Mouse (Mus musculus): ENCODE data around the gene Zcchc14. TPM values are rescaled to one million over a fixed set of nuclear protein-coding genes. Genes with fewer than 3 reads are reported as not detected.
A peak's percentile ranks its signal among the peaks of the same experiment; 100 is the strongest.
"Not testable (repeated sequence)": the region's sequence is repeated elsewhere in the genome, so short reads cannot be mapped to it uniquely, and the experiment has no call there.

Zcchc14 gene
- polyA plus RNA-seq, 1 experiment, result 18.2 TPM

DNA sequence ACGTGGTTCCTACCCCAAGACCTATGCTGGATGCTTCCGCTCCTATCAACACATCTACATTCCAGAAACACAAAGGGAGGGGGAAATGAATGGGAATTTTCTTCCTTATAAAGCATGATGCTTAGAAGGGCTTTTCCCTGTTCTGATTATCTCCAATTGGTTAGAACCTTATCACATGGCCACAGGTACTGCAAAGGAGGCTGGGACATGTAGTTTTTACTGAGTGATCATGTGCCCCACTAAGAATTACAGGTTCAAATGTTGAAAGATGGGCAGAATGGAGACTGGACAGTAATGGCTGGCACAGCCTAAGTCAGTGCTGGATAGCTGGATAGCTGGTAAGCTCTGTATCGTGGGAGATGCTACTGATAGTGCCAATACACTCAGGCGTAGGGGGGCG is 21.2 kb upstream of the Zcchc14 start:
- Histone ChIP-seq H3ac (ENCODE audit: control insufficient read depth, insufficient read length, low read depth) (no peak overlapping the region), H3K79me2 (ENCODE audit: control insufficient read depth, insufficient read depth) (no peaks in the 10 kb centered on the region), H3K79me3 (ENCODE audit: low read depth) (no peaks in the 10 kb centered on the region), H3K4me3 (ENCODE audit: insufficient read depth, poor library complexity, severe bottlenecking) (no peak overlapping the region), H3K27me3 (ENCODE audit: control insufficient read depth, insufficient read depth, insufficient read length) (peaks cover 4% of the 10 kb centered on the region), H3K36me3 (ENCODE audit: control insufficient read depth, insufficient read depth) (no peaks in the 10 kb centered on the region)
- no peak for TF ChIP-seq MAX (IDR thresholded peaks at IDR 0.05)
- TF ChIP-seq MYOD1 (IDR thresholded peaks at IDR 0.05; ENCODE audit: control insufficient read depth, insufficient read length, low read depth), result no peak
- TF ChIP-seq USF1 (IDR thresholded peaks at IDR 0.05; ENCODE audit: low read depth), result peak; percentile 92
- TF ChIP-seq CEBPB (IDR thresholded peaks at IDR 0.05; ENCODE audit: low read depth), result no peak

DNA sequence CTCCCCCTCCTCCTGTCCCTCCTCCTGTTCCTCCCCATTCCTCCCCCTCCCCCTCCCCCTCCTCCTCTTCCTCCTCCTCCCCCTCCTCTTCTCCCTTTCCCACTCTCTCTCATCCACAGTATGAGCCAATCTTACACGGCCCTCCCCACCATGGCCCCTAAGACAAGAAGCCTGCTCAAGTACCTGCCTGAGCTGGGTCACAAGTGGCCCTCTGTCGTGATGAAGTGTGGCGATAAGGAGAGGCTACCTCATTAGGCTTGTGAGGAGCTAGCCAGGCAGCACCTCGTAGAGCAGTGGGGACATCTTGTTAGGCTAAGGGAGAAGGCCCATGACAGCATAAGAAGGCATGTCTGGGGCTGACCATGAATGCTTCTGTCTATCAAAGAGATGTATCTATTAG is 20.5 kb upstream of the Zcchc14 start:
- Histone ChIP-seq H3K79me3 (ENCODE audit: low read depth) (no peaks in the 10 kb centered on the region), H3K79me2 (ENCODE audit: control insufficient read depth, insufficient read depth) (no peaks in the 10 kb centered on the region), H3K36me3 (ENCODE audit: control insufficient read depth, insufficient read depth) (no peaks in the 10 kb centered on the region), H3K4me3 (ENCODE audit: insufficient read depth, poor library complexity, severe bottlenecking) (no peak overlapping the region), H3ac (ENCODE audit: control insufficient read depth, insufficient read length, low read depth) (no peak overlapping the region), H3K27me3 (ENCODE audit: control insufficient read depth, insufficient read depth, insufficient read length) (no peaks in the 10 kb centered on the region)
- no peak for TF ChIP-seq MAX (IDR thresholded peaks at IDR 0.05)
- TF ChIP-seq FOSL1 (IDR thresholded peaks at IDR 0.05; ENCODE audit: insufficient read depth, low read length, poor library complexity, severe bottlenecking), result no peak
- no peak for TF ChIP-seq MYOD1 (IDR thresholded peaks at IDR 0.05; ENCODE audit: control insufficient read depth, insufficient read length, low read depth)
- no peak for TF ChIP-seq MYOG (IDR thresholded peaks at IDR 0.05; ENCODE audit: control insufficient read depth, extremely low read depth, insufficient read length)
- no peak for TF ChIP-seq CTCF (IDR thresholded peaks at IDR 0.05; ENCODE audit: control insufficient read depth, insufficient read depth, insufficient read length)
- no peak for TF ChIP-seq USF1 (IDR thresholded peaks at IDR 0.05; ENCODE audit: low read depth)
- TF ChIP-seq CEBPB (IDR thresholded peaks at IDR 0.05; ENCODE audit: low read depth), result no peak

DNA sequence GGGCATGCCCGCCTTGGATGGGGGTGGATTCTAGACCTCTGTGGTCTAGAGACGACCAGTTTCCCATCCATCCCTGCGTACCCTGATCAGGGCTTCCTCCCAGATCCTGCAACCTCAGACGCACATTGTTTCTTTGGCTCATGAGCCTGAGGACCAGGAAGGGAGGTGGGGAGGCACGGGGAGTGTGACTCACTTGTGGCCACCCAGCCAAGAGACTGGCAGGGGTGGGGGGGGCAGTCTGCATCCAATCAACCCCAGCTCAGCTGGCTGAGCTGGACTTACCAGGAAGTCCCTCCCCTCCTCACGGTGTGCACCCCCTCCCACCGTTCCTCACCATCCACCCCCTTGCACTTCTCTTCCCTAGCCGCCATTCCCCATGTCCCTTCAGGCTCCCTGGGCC is 16.5 kb upstream of the Zcchc14 start:
- Histone ChIP-seq H3K79me3 (ENCODE audit: low read depth) (no peaks in the 10 kb centered on the region), H3K27me3 (ENCODE audit: control insufficient read depth, insufficient read depth, insufficient read length) (no peaks in the 10 kb centered on the region), H3K36me3 (ENCODE audit: control insufficient read depth, insufficient read depth) (no peaks in the 10 kb centered on the region), H3K4me3 (ENCODE audit: insufficient read depth, poor library complexity, severe bottlenecking) (peak overlapping the region; percentile 28), H3K79me2 (ENCODE audit: control insufficient read depth, insufficient read depth) (no peaks in the 10 kb centered on the region), H3ac (ENCODE audit: control insufficient read depth, insufficient read length, low read depth) (peak overlapping the region; percentile 58)
- TF ChIP-seq MAX (IDR thresholded peaks at IDR 0.05) (peak; percentile 12), MYOG (IDR thresholded peaks at IDR 0.05; ENCODE audit: control insufficient read depth, extremely low read depth, insufficient read length) (no peak)

DNA sequence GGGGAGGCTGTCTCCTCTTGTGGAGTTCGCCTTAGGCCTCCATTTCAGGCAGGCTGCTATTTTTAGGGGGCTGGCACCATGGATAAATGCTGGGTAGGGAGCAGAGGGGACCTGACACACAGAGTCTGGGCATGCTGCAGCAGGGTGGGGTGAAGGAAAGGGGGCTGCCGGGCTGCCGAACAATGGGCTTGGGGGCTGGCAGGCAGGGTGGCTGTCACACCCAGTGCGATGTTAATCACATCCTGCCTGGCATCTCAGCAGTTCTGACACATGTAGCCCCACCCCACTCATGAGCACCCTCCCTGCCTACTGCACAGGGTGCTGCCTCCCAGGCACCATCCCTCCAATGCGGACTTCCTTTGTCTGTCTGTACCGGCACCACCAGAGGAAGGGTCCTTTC is 15.9 kb upstream of the Zcchc14 start:
- H3K4me3 ChIP-seq (ENCODE audit: insufficient read depth, poor library complexity, severe bottlenecking), result peak overlapping the region; percentile 28
- TF ChIP-seq MAX (IDR thresholded peaks at IDR 0.05) (peak; percentile 79), MYOG (IDR thresholded peaks at IDR 0.05; ENCODE audit: control insufficient read depth, extremely low read depth, insufficient read length) (no peak)
- no peaks in the 10 kb centered on the region for H3K79me2 ChIP-seq (ENCODE audit: control insufficient read depth, insufficient read depth)
- H3K36me3 ChIP-seq (ENCODE audit: control insufficient read depth, insufficient read depth), result no peaks in the 10 kb centered on the region
- H3K79me3 ChIP-seq (ENCODE audit: low read depth), result no peaks in the 10 kb centered on the region
- no peaks in the 10 kb centered on the region for H3K27me3 ChIP-seq (ENCODE audit: control insufficient read depth, insufficient read depth, insufficient read length)
- H3ac ChIP-seq (ENCODE audit: control insufficient read depth, insufficient read length, low read depth), result peak overlapping the region; percentile 58

DNA sequence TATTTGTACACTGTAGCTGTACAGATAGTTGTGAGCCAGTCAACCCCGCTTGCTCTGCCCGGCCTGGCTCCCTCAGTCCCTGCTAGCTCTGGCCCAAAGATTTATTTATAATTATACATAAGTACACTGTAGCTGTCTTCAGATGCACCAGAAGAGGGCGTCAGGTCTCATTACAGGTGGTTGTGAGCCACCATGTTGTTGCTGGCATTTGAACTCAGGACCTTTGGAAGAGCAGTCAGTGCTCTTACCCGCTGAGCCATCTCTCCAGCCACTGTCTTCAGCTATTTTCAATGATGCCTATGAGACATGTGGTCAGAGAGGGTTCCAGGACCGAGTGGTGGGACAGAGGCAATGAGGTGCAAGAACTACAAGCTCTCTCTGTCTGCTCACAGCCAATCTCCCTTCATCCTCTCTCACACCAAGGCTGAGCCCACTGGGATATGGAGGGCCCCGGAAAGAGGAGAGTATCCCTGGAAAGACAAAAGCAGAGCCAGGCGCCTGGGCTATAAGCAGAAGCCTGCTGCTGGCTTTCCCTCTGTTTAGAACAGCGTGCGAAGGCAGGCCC is 15.3 kb upstream of the Zcchc14 start:
- H3K36me3 ChIP-seq (ENCODE audit: control insufficient read depth, insufficient read depth); H3K79me3 ChIP-seq (ENCODE audit: low read depth); H3K4me3 ChIP-seq (ENCODE audit: insufficient read depth, poor library complexity, severe bottlenecking); H3K27me3 ChIP-seq (ENCODE audit: control insufficient read depth, insufficient read depth, insufficient read length); H3K79me2 ChIP-seq (ENCODE audit: control insufficient read depth, insufficient read depth): not testable (repeated sequence)
- peak overlapping the region; percentile 58 for H3ac ChIP-seq (ENCODE audit: control insufficient read depth, insufficient read length, low read depth)

DNA sequence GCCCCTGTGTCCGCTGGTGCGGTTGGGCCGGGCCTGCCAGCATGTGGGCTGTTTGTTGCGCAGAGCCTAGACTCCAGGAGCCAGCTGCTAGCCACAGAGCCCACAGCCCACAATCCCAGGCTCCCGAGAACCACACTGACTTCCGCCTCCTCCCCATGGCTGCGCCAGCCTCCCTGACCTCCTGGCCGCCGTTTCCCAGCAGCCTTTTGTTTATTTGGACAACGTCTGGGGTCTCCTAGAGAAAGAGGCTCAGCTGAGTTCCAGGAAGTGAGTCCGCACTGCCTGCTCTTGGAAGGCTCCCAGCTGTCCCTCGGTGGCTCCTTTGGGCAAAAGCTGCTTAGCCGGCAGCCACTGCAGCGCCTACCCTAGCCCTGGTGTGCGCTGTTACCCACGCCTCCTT is 12.6 kb upstream of the Zcchc14 start:
- Histone ChIP-seq H3ac (ENCODE audit: control insufficient read depth, insufficient read length, low read depth) (peak overlapping the region; percentile 23), H3K27me3 (ENCODE audit: control insufficient read depth, insufficient read depth, insufficient read length) (no peaks in the 10 kb centered on the region), H3K79me3 (ENCODE audit: low read depth) (no peaks in the 10 kb centered on the region), H3K79me2 (ENCODE audit: control insufficient read depth, insufficient read depth) (no peaks in the 10 kb centered on the region), H3K36me3 (ENCODE audit: control insufficient read depth, insufficient read depth) (no peaks in the 10 kb centered on the region), H3K4me3 (ENCODE audit: insufficient read depth, poor library complexity, severe bottlenecking) (no peak overlapping the region)
- TF ChIP-seq MAX (IDR thresholded peaks at IDR 0.05) (no peak), MYOD1 (IDR thresholded peaks at IDR 0.05; ENCODE audit: control insufficient read depth, insufficient read length, low read depth) (peak; percentile 62)

DNA sequence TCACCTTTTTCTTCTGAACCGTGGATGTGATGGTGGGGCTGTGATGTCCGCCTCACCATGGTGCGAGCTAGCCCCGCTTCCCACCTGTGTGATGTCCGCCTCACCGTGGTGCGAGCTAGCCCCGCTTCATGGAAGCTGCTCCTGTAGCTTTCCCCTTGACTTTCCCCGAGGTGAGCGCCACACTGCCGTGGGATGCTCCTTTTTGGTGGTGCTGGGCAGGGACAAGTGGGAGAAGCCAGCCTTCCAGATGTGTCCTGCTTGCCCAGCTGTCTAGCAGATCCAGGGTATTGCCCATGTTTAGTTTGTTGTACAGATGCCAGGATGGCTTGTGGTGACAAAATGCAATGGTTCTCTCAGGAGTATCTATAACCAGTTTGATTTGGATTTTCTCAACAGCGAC is 10.4 kb upstream of the Zcchc14 start:
- no peaks in the 10 kb centered on the region for H3K79me3 ChIP-seq (ENCODE audit: low read depth)
- no peak overlapping the region for H3ac ChIP-seq (ENCODE audit: control insufficient read depth, insufficient read length, low read depth)
- no peaks in the 10 kb centered on the region for H3K27me3 ChIP-seq (ENCODE audit: control insufficient read depth, insufficient read depth, insufficient read length)
- H3K36me3 ChIP-seq (ENCODE audit: control insufficient read depth, insufficient read depth), result no peaks in the 10 kb centered on the region
- H3K79me2 ChIP-seq (ENCODE audit: control insufficient read depth, insufficient read depth), result no peaks in the 10 kb centered on the region
- H3K4me3 ChIP-seq (ENCODE audit: insufficient read depth, poor library complexity, severe bottlenecking), result no peak overlapping the region
- no peak for TF ChIP-seq USF1 (IDR thresholded peaks at IDR 0.05; ENCODE audit: low read depth)
- no peak for TF ChIP-seq MYOD1 (IDR thresholded peaks at IDR 0.05; ENCODE audit: control insufficient read depth, insufficient read length, low read depth)
- TF ChIP-seq MYOG (IDR thresholded peaks at IDR 0.05; ENCODE audit: control insufficient read depth, extremely low read depth, insufficient read length), result no peak
- no peak for TF ChIP-seq FOSL1 (IDR thresholded peaks at IDR 0.05; ENCODE audit: insufficient read depth, low read length, poor library complexity, severe bottlenecking)
- TF ChIP-seq MAX (IDR thresholded peaks at IDR 0.05), result no peak
- no peak for TF ChIP-seq CTCF (IDR thresholded peaks at IDR 0.05; ENCODE audit: control insufficient read depth, insufficient read depth, insufficient read length)

Data from C2C12 (cell line).